14 mouse cellular contexts compared by ENCODE assay signal in genomic region chr2:180200681-180201080, GRCm38 (mm10).
"Had no signal": no experiment of that assay in that cellular context is flagged by ENCODE, and none has a peak within 500 bp of the region (broad histone marks: within the 10 kb centered on the region; RNA-seq: fewer than 3 reads in every experiment).

No protein-coding gene starts in this region.

- H3K4me3 ChIP-seq: kidney, embryonic 15.5 days; limb, embryonic 13.5 days; myocyte; neural tube, embryonic 12.5 days had no signal

- H3K4me2 ChIP-seq: kidney, embryonic 15.5 days; limb, embryonic 13.5 days; neural tube, embryonic 12.5 days had no signal

- H3K27ac ChIP-seq: kidney, embryonic 15.5 days; limb, embryonic 13.5 days; liver, embryonic 14.5 days; neural tube, embryonic 12.5 days had no signal

- DNase-seq: kidney, adult 2 months; kidney, postnatal 14 days; left cerebral cortex, postnatal 4 days; lung, adult 2 months; retina, postnatal 1 day; right cerebral cortex, postnatal 4 days; spleen, adult 18-20 months; thymus, adult 18-20 months; thymus, postnatal 14 days had no signal

- H3K36me3 ChIP-seq: neural tube, embryonic 12.5 days had no signal

- H3K9me3 ChIP-seq: kidney, embryonic 15.5 days; limb, embryonic 13.5 days; neural tube, embryonic 12.5 days had no signal

- H3K4me1 ChIP-seq: kidney, embryonic 15.5 days; limb, embryonic 13.5 days had no signal

- H3K27me3 ChIP-seq: kidney, embryonic 15.5 days; limb, embryonic 13.5 days; neural tube, embryonic 12.5 days had no signal

- H3K9ac ChIP-seq: kidney, embryonic 15.5 days; limb, embryonic 13.5 days; liver, embryonic 14.5 days; neural tube, embryonic 12.5 days had no signal
